Mouse (Mus musculus) kidney, postnatal 0 days (tissue): ENCODE measurements at regions not wholly inside any gene's neighbourhood (a gene's known extent, or its start where the extent isn't known, plus 50 kb on each side); places are given as distances from the start of the nearest gene placed in this dataset.

ENCODE experiments used
- ATAC-seq: fragments of 200-750 bp; cut with Nextera tagmentation; replicated peaks from 2 replicates; pipeline ENCODE4 v1.8.0; 2017; ENCODE audit warnings: low read depth, moderate number of reproducible peaks, moderate TSS enrichment, moderate library complexity; ENCODE audit not compliant: low FRiP score
- DNase-seq: peaks from one replicate; pipeline ENCODE4 v3.0.0-alpha.2; 2016; ENCODE audit warnings: low spot score
- H3K27ac ChIP-seq: fragments of 300-500 bp; sonication (generic); 2 replicates; pipeline ENCODE4 v1.5.1; 2014; ENCODE audit warnings: mild to moderate bottlenecking
- H3K27me3 ChIP-seq: fragments of 300-500 bp; sonication (generic); 2 replicates; pipeline ENCODE4 v1.6.1; 2014; ENCODE audit warnings: low read length, mixed read lengths; ENCODE audit not compliant: insufficient read depth
- H3K36me3 ChIP-seq: fragments of 300-500 bp; sonication (generic); 2 replicates; pipeline ENCODE4 v1.6.1; 2014; ENCODE audit warnings: low read length, mixed read lengths; ENCODE audit not compliant: insufficient read depth
- H3K4me1 ChIP-seq: fragments of 300-500 bp; sonication (generic); replicated peaks from 2 replicates; pipeline ENCODE4 v1.6.1; 2014; ENCODE audit warnings: antibody characterized with exemption, low read length, mixed read lengths; ENCODE audit not compliant: insufficient read depth
- H3K4me2 ChIP-seq: fragments of 300-500 bp; sonication (generic); 2 replicates; pipeline ENCODE4 v1.6.1; 2014; ENCODE audit warnings: mild to moderate bottlenecking, low read length, moderate library complexity, mixed read lengths
- H3K4me3 ChIP-seq: fragments of 300-500 bp; sonication (generic); replicated peaks from 2 replicates; pipeline ENCODE4 v1.5.1; 2014; ENCODE audit warnings: low read depth, low read length
- H3K9ac ChIP-seq: fragments of 300-500 bp; sonication (generic); 2 replicates; pipeline ENCODE4 v1.6.1; 2014; ENCODE audit warnings: low read depth, low read length
- H3K9me3 ChIP-seq: fragments of 300-500 bp; sonication (generic); replicated peaks from 2 replicates; pipeline ENCODE4 v1.6.1; 2016; ENCODE audit warnings: low read length, inconsistent platforms, mixed read lengths
- CTCF ChIP-seq: IDR thresholded peaks from 2 replicates; pipeline ENCODE4 v1.5.1; 2016; ENCODE audit warnings: antibody characterized with exemption, low read depth, mild to moderate bottlenecking, moderate library complexity
- WGBS: fragments of 180-500 bp; shearing (Covaris S2); extraction: QIAGEN DNeasy Blood & Tissue Kit; methylation state at CpG from one replicate; pipeline ENCODE4 v1.1.7; 2014; 5-methylcytosine and 5-hydroxymethylcytosine counted together

DNA sequence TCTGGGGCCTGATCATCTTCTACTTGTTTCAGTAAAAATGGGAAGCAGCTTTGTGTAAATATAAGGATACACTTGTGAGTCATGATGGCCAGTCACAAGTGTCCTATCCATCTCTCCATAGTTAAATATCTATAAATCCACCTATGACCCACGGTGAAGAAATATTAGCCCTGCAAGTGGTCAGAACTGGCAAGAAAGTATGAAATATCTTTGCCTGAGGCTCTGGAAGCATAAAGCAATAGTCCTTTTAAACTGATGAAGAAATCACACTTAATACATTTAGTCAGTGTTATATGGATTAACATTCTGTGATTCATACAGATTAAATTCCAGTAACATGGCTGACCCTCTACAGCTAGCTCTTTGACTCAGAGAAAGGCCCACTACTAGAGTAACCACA is 134.8 kb upstream of the Klf6 start:
- H3K36me3 ChIP-seq = no peaks in the 10 kb centered on the region
- H3K27ac ChIP-seq = no peak overlapping the region
- no peak overlapping the region for H3K9ac ChIP-seq
- H3K9me3 ChIP-seq = no peaks in the 10 kb centered on the region
- TF ChIP-seq CTCF = no peak
- H3K4me3 ChIP-seq = no peak overlapping the region
- H3K27me3 ChIP-seq = no peaks in the 10 kb centered on the region
- ATAC-seq (no peak), DNase-seq (no peak)
- H3K4me2 ChIP-seq = no peak overlapping the region
- 87% methylated on average over 1 of the region's 1 CpGs for WGBS
- no peaks in the 10 kb centered on the region for H3K4me1 ChIP-seq

DNA sequence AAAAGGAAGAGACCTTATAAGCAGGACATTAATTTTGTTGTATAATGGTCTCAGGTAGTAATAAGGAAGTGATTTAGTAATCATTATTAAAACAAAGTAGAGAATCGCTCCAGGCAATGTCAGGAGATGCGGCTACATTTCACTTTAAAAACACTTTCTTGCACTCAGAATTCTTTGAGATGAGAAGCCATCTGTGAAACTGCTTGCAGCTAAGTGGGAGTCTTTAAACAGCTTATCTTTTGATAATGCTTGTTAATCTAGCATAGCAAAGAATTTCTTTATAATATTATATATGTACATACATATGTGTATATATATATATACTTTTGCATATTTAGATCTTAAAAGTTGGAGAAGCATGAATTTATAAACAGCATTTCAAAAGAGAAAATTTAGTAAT is 133.1 kb upstream of the Klf6 start:
- ATAC-seq (no peak), DNase-seq (no peak)
- no peak for TF ChIP-seq CTCF
- no peak overlapping the region for H3K4me3 ChIP-seq
- no peaks in the 10 kb centered on the region for H3K4me1 ChIP-seq
- no peak overlapping the region for H3K27ac ChIP-seq
- no peaks in the 10 kb centered on the region for H3K9me3 ChIP-seq
- H3K4me2 ChIP-seq = no peak overlapping the region
- H3K27me3 ChIP-seq = no peaks in the 10 kb centered on the region
- 86% methylated on average over 2 of the region's 2 CpGs for WGBS
- no peak overlapping the region for H3K9ac ChIP-seq
- no peaks in the 10 kb centered on the region for H3K36me3 ChIP-seq

DNA sequence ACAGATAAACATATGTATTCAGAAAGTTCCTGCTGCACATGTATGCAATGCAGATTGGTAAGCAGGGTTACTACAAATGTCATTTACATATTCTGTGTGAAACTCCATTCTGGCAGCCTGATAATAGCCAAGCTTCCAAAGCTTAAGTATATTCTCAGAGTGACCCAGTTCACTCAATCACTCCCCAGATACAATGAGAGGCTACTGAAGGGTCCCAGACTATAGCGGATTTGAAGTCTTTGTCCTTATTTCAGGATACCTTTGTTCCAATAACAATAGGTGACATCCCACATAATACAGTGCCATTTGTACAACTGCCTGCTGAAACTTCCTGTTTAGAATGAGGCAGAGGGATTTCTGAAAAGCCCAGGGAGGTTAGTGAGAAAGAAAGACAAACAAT is 132.5 kb upstream of the Klf6 start:
- no peak for TF ChIP-seq CTCF
- H3K36me3 ChIP-seq = no peaks in the 10 kb centered on the region
- no peaks in the 10 kb centered on the region for H3K9me3 ChIP-seq
- DNase-seq (no peak), ATAC-seq (no peak)
- no peaks in the 10 kb centered on the region for H3K27me3 ChIP-seq
- WGBS = 75% methylated on average over 1 of the region's 1 CpGs
- no peak overlapping the region for H3K4me3 ChIP-seq
- H3K4me1 ChIP-seq = no peaks in the 10 kb centered on the region
- no peak overlapping the region for H3K9ac ChIP-seq
- H3K27ac ChIP-seq = no peak overlapping the region
- no peak overlapping the region for H3K4me2 ChIP-seq

DNA sequence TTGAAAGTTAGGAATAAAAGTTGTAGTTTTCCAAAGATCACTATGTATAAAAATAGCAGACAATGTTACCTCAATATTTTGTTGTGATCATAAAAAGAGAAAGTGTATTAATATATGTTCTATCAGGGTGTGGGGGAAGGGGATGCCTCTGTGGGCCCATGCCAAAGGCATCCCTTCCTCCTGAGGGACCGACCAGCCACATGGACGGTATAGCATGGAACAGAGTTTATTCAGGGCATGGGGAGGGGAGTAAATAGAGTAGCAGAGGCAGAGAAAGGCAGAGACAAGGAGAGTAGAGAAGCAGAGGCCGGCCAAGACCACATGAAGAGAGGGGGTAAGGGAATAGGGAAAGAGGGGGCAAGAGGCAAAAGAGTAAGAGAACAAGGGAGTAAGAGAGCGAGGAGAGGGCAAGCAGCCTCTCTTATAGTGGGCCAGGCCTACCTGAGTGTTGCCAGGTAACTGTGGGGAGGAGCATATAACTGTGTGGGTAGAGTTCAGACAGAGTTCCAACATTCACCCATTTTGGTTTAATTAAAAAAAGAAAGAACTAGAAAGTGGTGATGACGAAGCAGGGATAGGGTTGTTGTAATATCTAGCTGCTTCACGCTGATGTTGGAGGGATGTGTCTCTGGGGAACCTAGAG is 131.7 kb upstream of the Klf6 start:
- Histone ChIP-seq H3K36me3 (no peaks in the 10 kb centered on the region), H3K27me3 (no peaks in the 10 kb centered on the region), H3K4me3 (no peak overlapping the region), H3K4me1 (no peaks in the 10 kb centered on the region), H3K27ac (no peak overlapping the region), H3K9me3 (no peaks in the 10 kb centered on the region), H3K9ac (no peak overlapping the region), H3K4me2 (no peak overlapping the region)
- ATAC-seq = no peak
- TF ChIP-seq CTCF = no peak
- no peak for DNase-seq
- WGBS = 89% methylated on average over 6 of the region's 6 CpGs

DNA sequence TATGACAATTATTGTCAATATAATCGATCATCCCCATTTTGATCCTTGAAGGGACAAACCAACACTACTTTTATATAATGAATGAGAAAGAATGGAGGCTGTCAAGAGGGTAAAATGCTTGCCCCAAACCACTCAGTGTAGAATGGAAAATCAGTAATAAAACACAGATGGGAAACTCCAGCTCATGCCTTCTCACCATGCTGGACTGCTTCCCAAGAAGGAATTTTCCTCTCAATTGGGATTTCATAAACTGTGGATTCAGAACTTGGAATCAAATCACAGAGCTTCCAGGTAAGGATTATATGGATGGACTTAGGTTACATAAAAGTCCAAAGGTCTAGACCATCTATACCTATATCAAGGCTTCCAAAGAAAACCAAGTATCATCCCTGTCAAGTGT is 129.1 kb upstream of the Klf6 start:
- 76% methylated on average over 1 of the region's 1 CpGs for WGBS
- no peak overlapping the region for H3K9ac ChIP-seq
- no peak overlapping the region for H3K27ac ChIP-seq
- H3K4me2 ChIP-seq = no peak overlapping the region
- no peaks in the 10 kb centered on the region for H3K9me3 ChIP-seq
- H3K27me3 ChIP-seq = no peaks in the 10 kb centered on the region
- no peak for ATAC-seq
- TF ChIP-seq CTCF = no peak
- no peaks in the 10 kb centered on the region for H3K4me1 ChIP-seq
- H3K36me3 ChIP-seq = no peaks in the 10 kb centered on the region
- DNase-seq = no peak
- H3K4me3 ChIP-seq = no peak overlapping the region

DNA sequence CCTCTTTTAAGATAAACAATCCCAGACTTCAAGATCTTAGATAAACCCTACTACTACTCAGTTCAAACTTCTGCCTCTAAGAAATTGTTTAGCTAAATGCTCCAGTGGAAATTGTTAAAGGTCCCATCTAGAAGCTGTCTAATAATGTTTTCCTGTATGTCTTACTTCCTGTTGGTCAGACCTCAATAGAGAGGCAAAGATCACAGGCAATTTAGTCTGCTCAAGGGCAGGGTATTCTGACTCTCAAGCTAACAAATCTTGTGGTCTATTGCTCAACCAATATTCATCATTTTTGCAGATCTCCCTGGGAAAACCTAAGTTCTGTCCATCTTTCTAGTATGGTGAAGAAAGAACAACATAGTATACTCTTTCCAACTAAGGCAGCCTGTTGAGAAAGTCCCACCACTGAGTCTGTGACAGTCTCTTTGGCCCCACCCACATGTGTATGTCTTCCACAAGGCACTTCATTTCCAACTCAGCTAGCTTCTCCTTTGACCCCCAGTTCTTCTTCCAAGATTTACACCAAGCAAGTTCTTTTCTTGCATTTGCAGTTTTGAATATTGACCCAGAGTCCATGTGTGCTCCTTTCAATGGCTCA is 126.2 kb upstream of the Klf6 start:
- Histone ChIP-seq H3K27me3 (no peaks in the 10 kb centered on the region), H3K9me3 (no peaks in the 10 kb centered on the region), H3K9ac (no peak overlapping the region), H3K27ac (no peak overlapping the region), H3K4me3 (no peak overlapping the region), H3K4me2 (no peak overlapping the region), H3K4me1 (no peaks in the 10 kb centered on the region), H3K36me3 (no peaks in the 10 kb centered on the region)
- no peak for TF ChIP-seq CTCF
- ATAC-seq (no peak), DNase-seq (no peak)

DNA sequence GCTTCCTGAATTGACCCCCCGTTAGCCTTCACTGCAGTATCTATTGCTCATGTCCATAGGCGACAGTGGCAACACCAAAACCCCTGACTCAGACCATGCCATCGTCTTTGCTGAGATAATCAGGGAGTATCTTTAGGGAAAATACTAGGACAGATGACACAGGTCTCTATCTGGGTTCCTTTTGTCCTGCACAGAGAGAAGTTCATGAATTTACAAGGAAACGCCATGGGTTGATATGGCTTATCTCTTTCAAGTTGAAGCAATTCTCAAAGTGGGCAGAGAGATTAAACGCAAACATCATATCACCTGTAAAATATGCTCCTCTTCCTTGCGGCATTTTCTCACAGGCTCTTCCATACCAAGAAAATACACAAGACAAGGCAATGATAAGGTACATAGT is 124.8 kb upstream of the Klf6 start:
- H3K4me2 ChIP-seq = no peak overlapping the region
- H3K4me3 ChIP-seq = no peak overlapping the region
- no peak overlapping the region for H3K9ac ChIP-seq
- no peak for TF ChIP-seq CTCF
- 90% methylated on average over 6 of the region's 6 CpGs for WGBS
- H3K9me3 ChIP-seq = no peaks in the 10 kb centered on the region
- ATAC-seq (no peak), DNase-seq (no peak)
- no peaks in the 10 kb centered on the region for H3K4me1 ChIP-seq
- no peaks in the 10 kb centered on the region for H3K27me3 ChIP-seq
- H3K27ac ChIP-seq = no peak overlapping the region
- no peaks in the 10 kb centered on the region for H3K36me3 ChIP-seq
